In the genomic region with DNA sequence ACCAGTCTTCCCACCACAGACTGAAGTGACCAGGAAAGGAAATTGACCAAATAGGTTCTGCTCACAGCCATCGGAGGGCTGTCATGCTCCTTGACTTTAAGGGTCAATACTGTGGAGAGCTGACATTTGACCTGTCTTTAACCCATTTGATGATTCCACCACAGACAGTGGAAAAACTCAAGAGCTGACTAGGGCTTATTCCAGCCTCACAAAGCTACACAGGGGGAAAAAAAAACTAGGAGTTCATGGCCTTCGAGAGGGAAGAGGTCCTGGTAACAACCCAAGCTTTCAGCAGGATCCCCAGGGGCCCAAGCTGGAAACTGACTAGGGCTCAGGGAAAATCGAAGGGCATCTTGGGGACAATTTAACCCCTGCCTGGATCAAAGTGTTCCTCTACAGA, we compare ENCODE assay signal across 24 mouse cellular contexts.
A peak's percentile ranks its signal among the peaks of the same experiment; 100 is the strongest.
DNase-seq lines count a peak whose midpoint lies in the region; ATAC-seq lines count a peak whose summit lies in the region.
"Had no signal": no experiment of that assay in that cellular context is flagged by ENCODE, and none has a peak within 500 bp of the region (broad histone marks: within the 10 kb centered on the region; RNA-seq: fewer than 3 reads in every experiment).

No protein-coding gene starts in this region.

- WGBS in heart, embryonic 12.5 days: 25% methylated on average over 3 of the region's 3 CpGs
- WGBS in hindbrain, embryonic 13.5 days: 35% methylated on average over 3 of the region's 3 CpGs
- WGBS in forebrain, embryonic 11.5 days: 43% methylated on average over 3 of the region's 3 CpGs

- no peak for ATAC-seq in heart, embryonic 12.5 days (ENCODE audit: insufficient number of reproducible peaks, low FRiP score)
- ATAC-seq in hindbrain, embryonic 13.5 days (ENCODE audit: low FRiP score): no peak
- ATAC-seq in forebrain, embryonic 11.5 days (replicated peaks; ENCODE audit: low FRiP score): no peak
- ATAC-seq: hindbrain, postnatal 0 days; intestine, embryonic 16.5 days had no signal

- peak; percentile 56 for DNase-seq in adrenal gland, postnatal 10 days
- DNase-seq in adrenal gland, postnatal 4 days (ENCODE audit: low spot score in 2 of 2): no peak
- peak; percentile 47 to 69 for DNase-seq in heart, adult 18-20 months
- peak; percentile 59 for DNase-seq in 416B (ENCODE audit: low read depth)
- DNase-seq in gastrocnemius, postnatal 25 days: peak; percentile 51
- DNase-seq in forebrain, embryonic 11.5 days (ENCODE audit: low spot score): no peak
- DNase-seq: cerebellum, adult 9-10 months; kidney, adult 9 months; kidney, postnatal 4 days; liver, embryonic 13.5 days; lung, embryonic 14.5 days; right cerebral cortex, postnatal 14 days; spleen, adult 18-20 months; thymus, postnatal 14 days had no signal

- no peaks in the 10 kb centered on the region for H3K27me3 ChIP-seq in heart, embryonic 12.5 days (replicated peaks)
- H3K27me3 ChIP-seq in hindbrain, embryonic 13.5 days: no peaks in the 10 kb centered on the region
- H3K27me3 ChIP-seq in forebrain, embryonic 11.5 days (ENCODE audit: control insufficient read depth, insufficient read depth, low read length): no peaks in the 10 kb centered on the region
- H3K27me3 ChIP-seq: embryonic facial prominence, embryonic 12.5 days; forebrain, embryonic 12.5 days; liver, embryonic 13.5 days; midbrain, embryonic 12.5 days; neural tube, embryonic 15.5 days had no signal

- no peaks in the 10 kb centered on the region for H3K9me3 ChIP-seq in heart, embryonic 12.5 days (replicated peaks)
- H3K9me3 ChIP-seq in hindbrain, embryonic 13.5 days: no peaks in the 10 kb centered on the region
- H3K9me3 ChIP-seq in forebrain, embryonic 11.5 days (ENCODE audit: control insufficient read depth, low read length): no peaks in the 10 kb centered on the region
- H3K9me3 ChIP-seq: embryonic facial prominence, embryonic 12.5 days; forebrain, embryonic 12.5 days; hindbrain, embryonic 10.5 days; liver, embryonic 13.5 days; midbrain, embryonic 12.5 days; neural tube, embryonic 15.5 days had no signal

- H3K36me3 ChIP-seq in heart, embryonic 12.5 days: no peaks in the 10 kb centered on the region
- no peaks in the 10 kb centered on the region for H3K36me3 ChIP-seq in hindbrain, embryonic 13.5 days
- H3K36me3 ChIP-seq in forebrain, embryonic 11.5 days (ENCODE audit: control insufficient read depth, insufficient read depth, low read length): no peaks in the 10 kb centered on the region
- H3K36me3 ChIP-seq: embryonic facial prominence, embryonic 12.5 days; forebrain, embryonic 12.5 days; hindbrain, embryonic 10.5 days; liver, embryonic 13.5 days; midbrain, embryonic 12.5 days; neural tube, embryonic 15.5 days had no signal

- no peak overlapping the region for H3K4me3 ChIP-seq in heart, embryonic 12.5 days
- no peak overlapping the region for H3K4me3 ChIP-seq in hindbrain, embryonic 13.5 days
- H3K4me3 ChIP-seq in forebrain, embryonic 11.5 days (ENCODE audit: low read depth, low read length): no peak overlapping the region
- H3K4me3 ChIP-seq: embryonic facial prominence, embryonic 12.5 days; forebrain, embryonic 12.5 days; hindbrain, embryonic 10.5 days; left cerebral cortex, adult 2 months; liver, embryonic 13.5 days; midbrain, embryonic 12.5 days; neural tube, embryonic 15.5 days had no signal

- no peaks in the 10 kb centered on the region for H3K4me1 ChIP-seq in heart, embryonic 12.5 days (replicated peaks)
- H3K4me1 ChIP-seq in hindbrain, embryonic 13.5 days (replicated peaks): peaks cover 11% of the 10 kb centered on the region; the same call in 1 of the 2 replicates
- no peaks in the 10 kb centered on the region for H3K4me1 ChIP-seq in forebrain, embryonic 11.5 days (replicated peaks; ENCODE audit: control insufficient read depth, insufficient read depth, low read length)
- H3K4me1 ChIP-seq: embryonic facial prominence, embryonic 12.5 days; liver, embryonic 13.5 days; neural tube, embryonic 15.5 days had no signal

- H3K9ac ChIP-seq in heart, embryonic 12.5 days: no peak overlapping the region
- no peak overlapping the region for H3K9ac ChIP-seq in hindbrain, embryonic 13.5 days
- H3K9ac ChIP-seq in forebrain, embryonic 11.5 days (ENCODE audit: low read length): no peak overlapping the region
- H3K9ac ChIP-seq: embryonic facial prominence, embryonic 12.5 days; forebrain, embryonic 12.5 days; liver, embryonic 13.5 days; lung, embryonic 14.5 days; midbrain, embryonic 12.5 days; neural tube, embryonic 15.5 days had no signal

- H3K4me2 ChIP-seq in heart, embryonic 12.5 days: no peak overlapping the region
- no peak overlapping the region for H3K4me2 ChIP-seq in hindbrain, embryonic 13.5 days
- no peak overlapping the region for H3K4me2 ChIP-seq in forebrain, embryonic 11.5 days (ENCODE audit: low read depth, low read length, severe bottlenecking)
- H3K4me2 ChIP-seq: embryonic facial prominence, embryonic 12.5 days; forebrain, embryonic 12.5 days; liver, embryonic 13.5 days; lung, embryonic 14.5 days; midbrain, embryonic 12.5 days; neural tube, embryonic 15.5 days had no signal

- H3K27ac ChIP-seq in heart, embryonic 12.5 days (ENCODE audit: poor library complexity, severe bottlenecking): no peak overlapping the region
- H3K27ac ChIP-seq in hindbrain, embryonic 13.5 days: no peak overlapping the region
- no peak overlapping the region for H3K27ac ChIP-seq in forebrain, embryonic 11.5 days (ENCODE audit: low read depth, low read length)
- H3K27ac ChIP-seq: embryonic facial prominence, embryonic 12.5 days; forebrain, embryonic 12.5 days; hindbrain, embryonic 10.5 days; hindbrain, postnatal 0 days; left cerebral cortex, adult 2 months; liver, embryonic 13.5 days; midbrain, embryonic 12.5 days; neural tube, embryonic 15.5 days had no signal

Comparison
In these comparisons a context has a peak if more than half of its experiments do, and no peak if none do; other contexts are left out.
1. DNase-seq: peak in adrenal gland, postnatal 10 days (single experiment), heart, adult 18-20 months (2 of 2), 416B (single experiment) and gastrocnemius, postnatal 25 days (single experiment); none in adrenal gland, postnatal 4 days (0 of 2) and forebrain, embryonic 11.5 days (single experiment).